Mouse (Mus musculus) heart, embryonic 13.5 days (tissue): ENCODE measurements around the gene Spata45. TPM values are rescaled to one million over a fixed set of nuclear protein-coding genes. Genes with fewer than 3 reads are reported as not detected.

ENCODE experiments used
- ATAC-seq: fragments of 200-750 bp; cut with Nextera tagmentation; 2 replicates; pipeline ENCODE4 v1.8.0; 2017; ENCODE audit warnings: moderate TSS enrichment; ENCODE audit not compliant: insufficient number of reproducible peaks, low FRiP score, low TSS enrichment; ENCODE audit errors: extremely low read depth
- H3K27ac ChIP-seq: fragments of 300-500 bp; sonication (generic); replicated peaks from 2 replicates; pipeline ENCODE4 v1.5.1; 2015; ENCODE audit warnings: moderate library complexity, mild to moderate bottlenecking, inconsistent platforms
- H3K27me3 ChIP-seq: fragments of 300-500 bp; sonication (generic); replicated peaks from 2 replicates; pipeline ENCODE4 v1.6.1; 2015; ENCODE audit warnings: mild to moderate bottlenecking, inconsistent platforms
- H3K36me3 ChIP-seq: fragments of 300-500 bp; sonication (generic); 2 replicates; pipeline ENCODE4 v1.6.1; 2015; ENCODE audit warnings: mild to moderate bottlenecking, inconsistent platforms
- H3K4me1 ChIP-seq: fragments of 300-500 bp; sonication (generic); 2 replicates; pipeline ENCODE4 v1.6.1; 2015; ENCODE audit warnings: inconsistent platforms
- H3K4me2 ChIP-seq: fragments of 300-500 bp; sonication (generic); 2 replicates; pipeline ENCODE4 v1.6.1; 2015; ENCODE audit warnings: inconsistent platforms, mild to moderate bottlenecking, moderate library complexity
- H3K4me3 ChIP-seq: fragments of 300-500 bp; sonication (generic); 2 replicates; pipeline ENCODE4 v1.5.1; 2015; ENCODE audit warnings: moderate library complexity, mild to moderate bottlenecking, inconsistent platforms
- H3K9ac ChIP-seq: fragments of 300-500 bp; sonication (generic); 2 replicates; pipeline ENCODE4 v1.6.1; 2015; ENCODE audit warnings: inconsistent platforms, mild to moderate bottlenecking, moderate library complexity
- H3K9me3 ChIP-seq: fragments of 300-500 bp; sonication (generic); 2 replicates; pipeline ENCODE4 v1.6.1; 2016; ENCODE audit warnings: inconsistent platforms
- WGBS: fragments of 180-500 bp; shearing (Covaris S2); methylation state at CpG from one replicate; pipeline ENCODE4 v1.1.7; 2015; ENCODE audit warnings: mixed read lengths; 5-methylcytosine and 5-hydroxymethylcytosine counted together
- polyA plus RNA-seq: library from polyadenylated mRNA; unstranded; fragments of >200 nt; fragmentation: Nextera tagmentation; extraction: Ambion mirVana; gene quantifications from 2 replicates; pipeline ENCODE4 v1.2.1, GENCODE M21; 2015

Spata45 gene
- not detected in 2 replicates for polyA plus RNA-seq

DNA sequence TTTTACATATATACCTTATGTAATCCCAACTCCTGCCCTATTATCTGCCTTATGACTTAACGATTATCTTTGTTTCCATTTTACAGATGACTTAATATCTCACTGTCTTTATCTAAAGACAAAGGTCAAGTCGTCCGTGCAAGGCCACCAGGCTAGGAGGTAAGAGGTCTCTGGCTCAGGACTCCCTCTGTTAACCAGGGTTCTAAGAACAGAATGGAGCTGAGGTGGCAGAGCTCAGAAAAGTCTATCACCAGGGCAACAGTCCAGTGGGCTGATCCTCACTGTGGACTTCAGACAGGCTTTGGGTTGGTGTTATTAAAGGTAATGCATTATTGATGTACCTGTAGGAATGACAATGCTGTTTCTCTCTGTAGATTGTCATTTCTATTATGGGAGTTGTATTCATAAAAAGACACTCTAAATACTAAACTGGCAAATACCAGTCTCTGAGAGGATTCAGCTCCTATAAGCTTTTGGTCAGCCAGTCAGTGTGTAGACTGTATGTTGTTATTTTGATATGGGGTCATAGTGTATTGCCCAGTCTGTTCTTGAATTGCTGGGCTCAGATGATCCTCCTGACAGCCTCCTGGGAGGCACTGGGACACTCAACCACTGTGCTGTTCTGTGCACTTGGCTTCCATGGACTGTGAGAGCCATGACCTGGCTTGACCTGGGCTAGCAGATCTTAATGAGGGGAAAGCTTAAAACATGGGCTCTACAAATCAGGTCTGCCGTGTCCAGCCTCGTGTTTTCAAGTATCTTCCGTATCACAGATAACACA lies at the start of gene Spata45:
Gene Spata45, plus strand, starts transcription at position 86 of the 781 bp plus-strand sequence.
- peaks cover 4% of the 10 kb centered on the region; the same call in 1 of the 2 replicates for H3K27me3 ChIP-seq
- no peaks in the 10 kb centered on the region for H3K36me3 ChIP-seq
- no peak within 1 kb of the TSS for H3K27ac ChIP-seq
- H3K4me1 ChIP-seq = no peaks in the 10 kb centered on the region
- H3K9me3 ChIP-seq = no peaks in the 10 kb centered on the region
- no peak for ATAC-seq
- WGBS = 57% methylated on average over 6 of the region's 6 CpGs
- no peak within 1 kb of the TSS for H3K9ac ChIP-seq
- no peak within 1 kb of the TSS for H3K4me2 ChIP-seq
- no peak within 1 kb of the TSS for H3K4me3 ChIP-seq

DNA sequence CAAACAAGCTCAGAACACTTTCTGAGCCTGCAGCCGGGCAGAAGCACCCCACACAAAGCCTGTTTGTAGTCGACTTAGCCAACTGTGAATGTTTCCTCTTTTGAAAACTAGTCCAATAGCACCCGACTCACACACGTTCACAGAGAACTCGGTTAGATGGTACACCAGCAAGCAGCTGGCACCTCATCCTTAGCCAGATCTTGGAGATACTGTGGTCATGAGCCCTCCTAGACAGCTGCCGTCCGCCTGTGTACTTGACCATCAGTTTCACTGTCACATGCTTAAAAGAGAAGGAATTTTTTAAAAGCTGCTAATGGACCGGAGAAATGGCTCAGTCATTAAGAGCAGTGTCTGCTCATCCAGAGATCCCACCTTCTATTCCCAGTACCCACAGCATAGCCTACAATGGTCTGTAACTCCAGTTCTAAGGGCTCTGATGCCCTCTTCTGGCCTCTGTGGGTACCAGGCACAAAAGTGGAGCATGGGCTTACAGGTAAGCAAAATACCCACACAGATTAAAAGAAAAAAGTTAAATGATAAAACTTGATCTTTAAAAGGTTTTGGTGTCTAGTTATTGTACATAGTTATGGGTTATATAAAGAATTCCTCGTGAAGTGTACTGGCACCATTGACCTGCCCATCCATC lies 46.9 kb upstream of the Spata45 start:
- ATAC-seq = no peak
- Histone ChIP-seq H3K36me3 (no peaks in the 10 kb centered on the region), H3K27ac (no peak overlapping the region), H3K4me3 (no peak overlapping the region), H3K9ac (no peak overlapping the region), H3K9me3 (no peaks in the 10 kb centered on the region), H3K27me3 (no peaks in the 10 kb centered on the region; the same call in 1 of the 2 replicates), H3K4me1 (no peaks in the 10 kb centered on the region), H3K4me2 (no peak overlapping the region)
- 81% methylated on average over 9 of the region's 9 CpGs for WGBS

DNA sequence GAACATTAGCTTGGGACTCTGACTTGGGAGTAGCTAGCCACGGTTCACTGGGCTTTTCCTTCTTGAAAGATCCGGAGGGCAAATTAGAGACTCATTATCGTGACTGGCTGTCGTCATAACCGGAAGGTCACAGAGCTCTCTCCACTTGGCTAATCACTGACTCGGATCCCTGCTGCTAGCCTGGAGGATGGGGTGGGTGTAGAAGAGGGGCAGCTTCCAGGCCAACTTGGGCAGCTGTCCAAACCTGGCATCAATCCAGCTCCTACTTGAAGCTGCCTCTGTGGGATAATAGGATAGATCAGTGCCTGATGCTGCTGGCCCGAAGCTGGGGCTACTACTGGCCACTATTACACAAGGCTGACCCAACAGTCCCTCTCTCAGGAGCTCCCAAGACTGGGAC lies 40.9 kb upstream of the Spata45 start:
- peaks cover 8% of the 10 kb centered on the region for H3K9me3 ChIP-seq
- H3K27me3 ChIP-seq = no peaks in the 10 kb centered on the region; the same call in 1 of the 2 replicates
- H3K4me2 ChIP-seq = no peak overlapping the region
- H3K9ac ChIP-seq = no peak overlapping the region
- ATAC-seq = no peak
- 42% methylated on average over 7 of the region's 7 CpGs for WGBS
- H3K36me3 ChIP-seq = peaks cover 6% of the 10 kb centered on the region; the same call in 1 of the 2 replicates
- H3K4me3 ChIP-seq = no peak overlapping the region
- H3K27ac ChIP-seq = no peak overlapping the region
- H3K4me1 ChIP-seq = peaks cover 9% of the 10 kb centered on the region

DNA sequence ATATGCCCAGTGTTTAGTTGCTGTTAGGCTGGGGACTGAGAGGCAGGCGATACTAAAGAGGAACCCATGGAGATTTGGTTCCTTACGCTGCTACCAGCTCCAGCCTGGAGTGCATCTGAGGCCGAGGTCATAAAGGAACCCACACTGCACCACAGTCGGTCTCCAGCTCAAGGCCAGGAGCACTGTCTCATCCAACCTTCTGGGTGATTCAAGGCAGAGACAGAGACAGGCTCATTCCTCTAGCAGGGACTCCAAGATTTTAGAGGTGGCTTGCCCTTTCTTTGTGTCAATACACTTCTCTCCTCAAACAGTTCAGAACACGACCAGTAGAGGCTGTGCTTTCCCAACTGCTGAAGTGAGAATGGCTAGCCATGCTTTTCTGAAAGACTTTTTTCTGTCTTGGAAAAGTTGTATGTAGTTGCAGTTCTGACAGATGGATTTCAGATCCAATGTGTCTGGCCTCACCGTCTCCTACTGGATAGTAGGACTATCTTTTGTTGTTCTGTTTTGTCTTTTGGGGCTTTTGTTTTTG lies 40.0 kb upstream of the Spata45 start:
- no peak overlapping the region for H3K4me3 ChIP-seq
- H3K4me1 ChIP-seq = peaks cover 9% of the 10 kb centered on the region
- H3K27me3 ChIP-seq = no peaks in the 10 kb centered on the region; the same call in 1 of the 2 replicates
- no peak overlapping the region for H3K4me2 ChIP-seq
- H3K27ac ChIP-seq = no peak overlapping the region
- no peak overlapping the region for H3K9ac ChIP-seq
- ATAC-seq = no peak
- WGBS = 68% methylated on average over 6 of the region's 6 CpGs
- H3K9me3 ChIP-seq = peaks cover 8% of the 10 kb centered on the region
- peaks cover 6% of the 10 kb centered on the region; the same call in 1 of the 2 replicates for H3K36me3 ChIP-seq

DNA sequence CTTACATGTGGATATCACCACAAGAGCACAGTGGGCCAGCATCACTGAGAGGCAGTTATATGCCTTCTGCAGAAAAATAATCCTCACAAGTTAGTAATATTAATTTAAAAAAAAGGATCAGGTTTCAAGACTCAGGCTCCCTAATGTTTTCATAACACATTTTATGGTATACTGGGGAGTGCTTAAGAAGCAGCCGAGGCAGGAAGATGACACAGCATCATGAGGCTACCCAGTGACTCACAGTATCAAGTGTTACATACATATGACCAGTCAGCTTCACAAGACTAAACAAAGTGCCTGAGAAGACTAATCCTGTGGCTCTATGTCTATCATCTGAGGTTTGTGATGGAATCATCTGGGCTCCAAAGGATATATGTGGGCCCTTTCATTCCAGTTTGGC lies 38.4 kb upstream of the Spata45 start:
- Histone ChIP-seq H3K9ac (no peak overlapping the region), H3K4me2 (no peak overlapping the region), H3K4me3 (no peak overlapping the region), H3K9me3 (peaks cover 8% of the 10 kb centered on the region), H3K27ac (no peak overlapping the region), H3K36me3 (peaks cover 6% of the 10 kb centered on the region; the same call in 1 of the 2 replicates), H3K4me1 (peaks cover 9% of the 10 kb centered on the region), H3K27me3 (no peaks in the 10 kb centered on the region; the same call in 1 of the 2 replicates)
- 86% methylated on average over 1 of the region's 1 CpGs for WGBS
- ATAC-seq = no peak

DNA sequence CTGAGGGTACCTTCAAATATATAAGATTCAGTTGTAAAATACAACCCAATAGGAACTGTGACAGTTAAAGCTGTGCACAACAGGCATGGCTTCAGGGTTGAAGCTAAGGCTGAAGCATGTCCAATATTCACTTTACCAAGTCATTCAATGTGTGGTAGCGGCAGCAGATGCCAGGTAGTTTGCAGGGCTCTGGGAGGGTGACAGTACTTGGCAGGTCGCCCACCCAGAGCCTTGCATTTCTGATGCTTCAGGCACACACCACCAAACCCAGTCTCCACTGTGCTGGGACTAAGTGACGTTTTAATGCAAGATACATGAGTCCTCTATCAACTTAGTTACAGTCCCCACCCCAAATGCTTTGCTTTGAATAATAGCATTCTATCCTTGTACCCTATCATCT lies 35.8 kb upstream of the Spata45 start:
- Histone ChIP-seq H3K4me1 (peaks cover 4% of the 10 kb centered on the region), H3K27ac (no peak overlapping the region), H3K9me3 (peaks cover 8% of the 10 kb centered on the region), H3K4me3 (no peak overlapping the region), H3K9ac (no peak overlapping the region), H3K4me2 (no peak overlapping the region), H3K36me3 (peaks cover 20% of the 10 kb centered on the region), H3K27me3 (no peaks in the 10 kb centered on the region)
- ATAC-seq = no peak
- WGBS = 63% methylated on average over 3 of the region's 3 CpGs

DNA sequence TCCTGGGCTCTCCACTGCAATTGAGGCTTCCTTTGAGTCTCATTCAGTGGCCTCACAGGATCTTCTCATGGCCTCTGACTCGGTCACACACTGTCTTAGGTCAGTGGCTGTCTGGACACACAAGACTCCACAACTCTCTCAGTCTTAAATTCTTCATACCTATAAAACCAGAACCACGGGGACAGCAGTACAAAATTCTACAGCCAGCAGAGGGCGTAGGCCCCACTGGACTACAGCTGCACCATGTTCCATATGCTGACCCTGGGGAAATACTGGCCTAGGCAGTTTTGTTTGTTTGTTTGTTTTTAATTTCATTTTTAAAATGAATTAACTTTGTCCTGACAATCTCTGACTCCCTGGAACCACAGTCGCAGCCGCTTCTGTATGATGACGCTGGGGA lies 34.2 kb upstream of the Spata45 start:
- WGBS = 58% methylated on average over 6 of the region's 6 CpGs
- Histone ChIP-seq H3K36me3 (peaks cover 28% of the 10 kb centered on the region), H3K4me2 (no peak overlapping the region), H3K4me1 (no peaks in the 10 kb centered on the region), H3K27ac (no peak overlapping the region), H3K9me3 (peaks cover 8% of the 10 kb centered on the region), H3K9ac (no peak overlapping the region), H3K4me3 (no peak overlapping the region), H3K27me3 (no peaks in the 10 kb centered on the region)
- ATAC-seq = no peak

DNA sequence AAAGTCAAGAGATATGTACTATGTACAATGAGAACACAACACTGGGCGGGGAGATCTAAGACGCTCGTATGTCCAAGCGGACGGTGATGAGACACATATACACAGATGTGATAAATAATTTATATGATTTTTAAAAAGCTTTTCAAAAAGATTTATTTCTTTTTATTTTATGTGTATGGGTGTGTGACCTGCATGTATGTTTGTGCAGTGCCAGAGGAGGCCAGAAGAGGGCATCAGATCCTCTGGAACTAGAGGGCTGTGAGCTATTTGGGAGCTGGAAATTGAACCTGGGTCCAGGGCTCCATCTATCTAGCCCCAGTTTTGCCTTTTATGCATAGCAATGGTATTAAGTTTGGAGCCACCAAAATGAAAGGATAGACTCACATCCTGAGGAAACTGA lies 27.7 kb upstream of the Spata45 start:
- Histone ChIP-seq H3K27me3 (no peaks in the 10 kb centered on the region), H3K4me3 (no peak overlapping the region), H3K27ac (no peak overlapping the region), H3K4me1 (no peaks in the 10 kb centered on the region), H3K36me3 (peaks cover 79% of the 10 kb centered on the region), H3K4me2 (no peak overlapping the region), H3K9ac (no peak overlapping the region), H3K9me3 (no peaks in the 10 kb centered on the region)
- no peak for ATAC-seq
- WGBS = 97% methylated on average over 5 of the region's 5 CpGs

DNA sequence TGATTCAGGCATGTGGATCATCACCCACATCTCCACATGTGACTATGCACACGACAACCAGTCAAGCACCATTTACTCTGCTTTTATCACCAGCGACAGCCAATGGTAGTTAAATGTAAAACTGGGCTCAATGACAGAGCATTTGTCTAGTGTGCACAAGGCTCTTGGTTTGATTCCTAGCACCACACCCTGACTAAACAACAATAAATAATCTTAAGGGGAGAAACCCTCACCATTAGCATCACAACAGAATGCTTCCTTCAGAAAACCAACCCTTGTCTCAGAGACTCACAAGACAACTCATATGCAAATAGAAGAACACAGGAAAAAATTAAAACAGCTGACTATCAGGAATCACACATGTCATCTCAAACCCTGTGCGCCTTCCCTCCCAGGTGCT lies 22.2 kb upstream of the Spata45 start:
- no peak overlapping the region for H3K9ac ChIP-seq
- no peaks in the 10 kb centered on the region for H3K9me3 ChIP-seq
- H3K36me3 ChIP-seq = peaks cover 67% of the 10 kb centered on the region
- H3K27me3 ChIP-seq = no peaks in the 10 kb centered on the region
- H3K4me2 ChIP-seq = no peak overlapping the region
- ATAC-seq = no peak
- H3K4me3 ChIP-seq = no peak overlapping the region
- H3K27ac ChIP-seq = no peak overlapping the region
- H3K4me1 ChIP-seq = no peaks in the 10 kb centered on the region
- 96% methylated on average over 3 of the region's 3 CpGs for WGBS

DNA sequence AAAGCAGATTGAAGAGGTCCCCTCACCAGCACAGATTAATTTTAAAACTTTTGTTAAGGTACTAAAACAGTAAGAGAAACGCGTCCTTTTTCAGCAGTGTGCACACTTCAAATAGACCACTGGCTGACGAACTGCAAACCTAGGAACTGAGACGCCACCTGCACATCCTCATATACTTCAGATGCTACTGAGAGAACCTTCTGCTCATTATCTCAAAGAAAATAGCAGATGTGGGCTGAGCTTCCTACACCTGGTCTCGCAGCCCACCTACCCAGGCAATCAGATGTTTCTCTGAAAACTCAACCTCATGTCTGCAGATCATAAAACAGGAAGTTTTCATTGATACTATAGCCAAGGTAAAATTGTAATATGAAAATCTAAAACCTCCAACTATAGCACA lies 16.6 kb upstream of the Spata45 start:
- no peaks in the 10 kb centered on the region for H3K27me3 ChIP-seq
- H3K4me2 ChIP-seq = no peak overlapping the region
- H3K36me3 ChIP-seq = peaks cover 46% of the 10 kb centered on the region
- H3K9ac ChIP-seq = no peak overlapping the region
- no peaks in the 10 kb centered on the region for H3K9me3 ChIP-seq
- WGBS = 88% methylated on average over 5 of the region's 5 CpGs
- H3K4me3 ChIP-seq = no peak overlapping the region
- H3K4me1 ChIP-seq = peaks cover 10% of the 10 kb centered on the region
- no peak overlapping the region for H3K27ac ChIP-seq
- ATAC-seq = no peak

DNA sequence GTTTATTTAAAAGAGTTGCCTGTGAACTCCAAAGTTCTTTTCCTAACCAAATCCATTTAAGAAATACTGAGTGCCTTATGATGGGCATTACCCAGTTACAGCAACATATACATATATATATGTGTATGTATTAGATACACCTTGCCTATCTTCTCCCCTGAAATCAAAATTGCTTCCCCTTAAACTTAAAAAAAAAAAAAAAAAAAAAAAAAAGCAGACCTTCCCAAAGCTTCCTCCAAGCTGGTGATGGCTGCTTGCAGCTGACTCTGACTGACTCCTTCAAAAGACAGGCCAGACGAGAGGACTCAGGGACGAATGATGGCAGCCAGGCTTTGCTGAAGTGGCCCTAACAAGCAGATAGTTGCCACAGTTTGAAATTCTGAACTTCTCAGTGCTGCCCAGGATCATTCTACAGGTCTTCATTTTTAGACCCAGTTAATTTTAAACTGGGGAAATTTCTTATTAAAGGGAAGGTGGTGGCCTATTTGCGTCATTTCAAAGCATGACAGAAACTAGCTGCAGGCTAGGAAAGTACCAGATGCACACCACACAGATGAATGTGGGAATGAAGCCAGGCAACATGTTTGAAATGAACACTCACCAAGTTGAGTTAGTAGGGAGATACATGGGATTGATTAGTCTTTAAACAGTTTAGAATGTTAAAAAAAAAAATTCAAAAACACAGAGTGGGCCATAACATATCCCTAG lies 16.1 kb upstream of the Spata45 start:
- H3K36me3 ChIP-seq = peaks cover 41% of the 10 kb centered on the region
- no peak overlapping the region for H3K4me3 ChIP-seq
- peaks cover 16% of the 10 kb centered on the region for H3K4me1 ChIP-seq
- no peak overlapping the region for H3K9ac ChIP-seq
- H3K27ac ChIP-seq = no peak overlapping the region
- WGBS = 84% methylated on average over 3 of the region's 3 CpGs
- no peak for ATAC-seq
- H3K27me3 ChIP-seq = no peaks in the 10 kb centered on the region
- H3K4me2 ChIP-seq = no peak overlapping the region
- no peaks in the 10 kb centered on the region for H3K9me3 ChIP-seq
